Mouse (Mus musculus) left cerebral cortex, adult 8-10 months (tissue): ENCODE results near the gene Btg1-ps2. TPM values are rescaled to one million over a fixed set of nuclear protein-coding genes. Genes with fewer than 3 reads are reported as not detected.
"Not testable (repeated sequence)": the region's sequence is repeated elsewhere in the genome, so short reads cannot be mapped to it uniquely, and the experiment has no call there.

ENCODE experiments used
- DNase-seq, 2 experiments: peaks; one replicate each; pipeline ENCODE4 v3.0.0; 2022; ENCODE audit warnings: low spot score in 2 of 2
- total RNA-seq, 4 experiments: library from RNA; stranded (reverse); gene quantifications; 2 replicates each; pipeline ENCODE4 v1.2.4; 2022

The Btg1-ps2 gene
- total RNA-seq: not detected

- not testable (repeated sequence) for DNase-seq
Measured at GRCm38 (mm10) chrX:38043014-38043413, at the start of gene Btg1-ps2. Btg1-ps2 (minus strand) TSS chrX:38043114.

DNA sequence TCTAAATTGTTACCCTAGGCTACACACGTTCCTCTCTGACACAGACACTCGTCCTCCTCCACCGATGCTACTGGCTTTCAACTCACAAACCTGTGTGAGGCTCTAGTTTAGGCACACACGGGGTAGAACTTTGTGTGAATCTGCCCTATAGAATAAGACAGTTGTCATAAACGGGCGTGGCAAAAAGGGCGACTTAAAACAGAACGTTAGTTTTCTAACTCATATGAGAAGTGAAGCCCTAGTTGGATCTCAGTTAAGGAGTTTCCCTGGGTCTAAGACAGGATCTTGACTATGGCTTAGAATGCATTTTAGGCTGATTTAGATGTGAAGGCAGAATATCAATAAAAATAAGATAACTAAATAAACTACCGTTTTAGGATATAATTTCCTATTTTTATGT is 42.1 kb upstream of the Btg1-ps2 start, which contains the start of gene Rhox11:
Gene Rhox11, minus strand, starts transcription at position 101 of the 400 bp plus-strand sequence.
- DNase-seq: no peak

DNA sequence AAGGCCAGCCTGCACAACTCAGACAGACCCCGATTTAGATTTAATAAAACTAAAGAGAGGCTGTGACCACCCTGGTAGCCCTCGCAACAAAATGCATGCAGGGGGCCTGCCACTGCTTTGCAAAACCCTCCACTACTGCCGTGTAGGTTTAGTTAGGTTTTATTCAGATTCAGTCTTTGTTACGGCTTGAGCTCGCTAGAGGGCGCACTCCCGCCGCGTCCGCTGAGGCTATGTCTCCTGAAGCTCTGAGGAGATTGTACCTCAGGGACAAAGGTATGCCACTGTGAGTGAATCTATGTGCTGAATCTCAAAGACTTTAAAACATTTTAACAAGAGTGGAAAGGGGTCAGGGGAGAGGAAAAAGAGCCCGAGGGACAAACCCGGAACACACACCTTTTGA is 41.3 kb upstream of the Btg1-ps2 start:
- DNase-seq: peak in 1 of 2 experiments; percentile 26

- DNase-seq: no peak
Measured at GRCm38 (mm10) chrX:38066175-38066574, 23.3 kb upstream of the Btg1-ps2 start, which contains the start of gene Rhox10. Rhox10 (plus strand) TSS chrX:38066475.

DNA sequence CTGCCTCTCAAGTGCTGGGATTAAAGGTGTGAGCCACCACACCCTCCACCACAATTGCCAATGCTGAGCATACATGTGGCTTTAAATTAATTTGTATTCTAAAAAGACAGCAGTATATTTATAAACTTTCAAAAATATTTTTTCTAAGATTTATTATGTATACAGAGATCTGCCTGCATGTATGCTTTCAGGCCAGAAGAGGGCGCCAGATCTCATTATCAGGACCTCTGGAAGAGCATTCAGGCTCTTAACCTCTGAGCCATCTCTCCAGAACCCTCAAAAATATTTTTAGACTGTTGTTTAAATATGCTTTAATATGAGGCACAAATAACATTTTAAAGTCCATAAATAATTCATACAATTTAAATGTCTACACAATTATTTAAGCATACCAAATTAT is 18.6 kb upstream of the Btg1-ps2 start:
- DNase-seq: no peak

GRCm38 (mm10) chrX:38039666-38040065 is 3.2 kb downstream of the Btg1-ps2 start:
- no peak for DNase-seq

DNA sequence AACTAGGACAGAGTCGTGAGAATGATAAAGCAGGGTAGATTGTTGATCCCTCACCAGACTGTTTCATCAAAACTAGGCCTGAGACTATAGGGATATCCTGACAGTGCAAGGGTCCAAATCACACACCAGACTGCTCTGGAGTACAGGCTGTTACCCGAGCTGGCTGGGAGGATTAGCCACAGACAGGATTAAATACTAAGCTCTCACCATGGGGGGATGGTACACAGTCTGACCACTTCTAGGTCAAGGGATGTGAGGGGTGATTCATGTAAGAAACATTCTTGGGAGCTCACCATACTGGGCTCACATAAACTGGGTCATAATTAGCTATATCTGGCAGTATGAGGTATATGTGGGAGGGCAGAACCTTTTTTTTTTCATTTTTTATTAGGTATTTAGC is 9.1 kb downstream of the Btg1-ps2 start:
- DNase-seq: no peak

DNA sequence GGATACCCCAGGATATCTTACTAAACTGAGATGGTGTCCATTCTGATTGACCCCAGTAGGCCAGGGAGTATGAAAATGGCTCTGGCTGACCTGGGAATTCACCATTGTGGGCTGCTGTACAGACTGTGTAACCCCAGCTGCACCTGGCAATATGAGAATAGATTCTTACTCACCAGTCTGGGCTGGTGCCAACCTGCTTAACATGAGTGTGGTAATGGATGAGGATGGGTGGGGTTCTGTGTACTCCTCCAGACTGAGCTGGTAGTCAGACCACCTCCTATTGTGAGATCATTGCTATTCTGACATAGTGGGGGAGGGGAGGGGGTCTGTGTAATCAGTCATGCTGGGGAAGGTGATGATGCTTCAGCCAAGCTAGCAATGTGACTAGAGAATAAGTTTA is 24.3 kb downstream of the Btg1-ps2 start, which contains the start of gene Btg1-ps1:
Gene Btg1-ps1, minus strand, starts transcription at position 219 of the 400 bp plus-strand sequence.
- not testable (repeated sequence) for DNase-seq

DNA sequence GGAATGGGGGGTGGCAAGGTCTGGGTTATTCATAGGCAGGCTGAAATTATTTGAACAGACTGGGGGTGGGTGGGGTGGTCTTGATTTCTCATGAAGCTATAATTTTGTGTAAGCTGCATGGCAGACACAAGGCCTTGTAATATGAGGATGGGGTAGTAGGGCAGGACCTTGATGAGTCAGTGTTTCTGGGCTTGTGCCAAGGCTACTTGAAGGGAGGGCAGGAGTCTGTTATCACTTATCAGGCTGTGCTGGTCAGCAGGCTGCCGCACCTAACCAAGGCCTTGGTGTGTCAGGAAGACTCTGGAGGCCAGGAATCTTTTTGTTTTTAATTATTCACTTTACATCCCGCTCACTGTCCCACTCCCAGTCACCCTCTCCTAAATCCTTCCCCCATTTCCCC is 34.2 kb downstream of the Btg1-ps2 start:
- no peak for DNase-seq

Other genes starting within 250 kb of the Btg1-ps2 start
- not detected for gene Rhox5, start 238.3 kb downstream of the Btg1-ps2 start, total RNA-seq
- not detected for gene Rhox6, start 216.2 kb downstream of the Btg1-ps2 start, total RNA-seq
- gene Rhox7a, start 211.4 kb downstream of the Btg1-ps2 start, total RNA-seq: not detected
- gene Rhox8, start 164.2 kb downstream of the Btg1-ps2 start, total RNA-seq: not detected
- not detected for gene Rhox7b, start 145.9 kb downstream of the Btg1-ps2 start, total RNA-seq
- not detected for gene Rhox9, start 141.3 kb downstream of the Btg1-ps2 start, total RNA-seq
- not detected for gene Btg1-ps1, start 24.3 kb downstream of the Btg1-ps2 start, total RNA-seq
- gene Rhox10, start 23.4 kb upstream of the Btg1-ps2 start, total RNA-seq: not detected
- gene Rhox11, start 42.0 kb upstream of the Btg1-ps2 start, total RNA-seq: not detected
- not detected for gene Rhox12, start 67.8 kb upstream of the Btg1-ps2 start, total RNA-seq
- not detected for gene Rhox13, start 78.1 kb upstream of the Btg1-ps2 start, total RNA-seq
- 10 to 100 TPM; 20.6 to 26.4 (median 22.3) TPM for gene Zbtb33, start 146.7 kb upstream of the Btg1-ps2 start, total RNA-seq
- gene Tmem255a, start 209.3 kb upstream of the Btg1-ps2 start, total RNA-seq: 10 to 100 TPM; 20.8 to 24.7 (median 23.9) TPM